Mouse (Mus musculus) intestine, postnatal 0 days (tissue): ENCODE results near the gene Pms1. TPM values are rescaled to one million over a fixed set of nuclear protein-coding genes. Genes with fewer than 3 reads are reported as not detected.

Experiments
- ATAC-seq: fragments of 200-750 bp; cut with Nextera tagmentation; 2 replicates; pipeline ENCODE4 v1.8.0; 2017; ENCODE audit warnings: mild to moderate bottlenecking, moderate TSS enrichment, moderate library complexity
- H3K27ac ChIP-seq: fragments of 300-500 bp; sonication (generic); 2 replicates; pipeline ENCODE4 v1.5.1; 2014; ENCODE audit warnings: mild to moderate bottlenecking, low read depth, low read length, moderate library complexity
- H3K27me3 ChIP-seq: fragments of 300-500 bp; sonication (generic); replicated peaks from 2 replicates; pipeline ENCODE4 v1.6.1; 2014; ENCODE audit warnings: low read length, mixed read lengths; ENCODE audit not compliant: control insufficient read depth, insufficient read depth
- H3K36me3 ChIP-seq: fragments of 300-500 bp; sonication (generic); 2 replicates; pipeline ENCODE4 v1.6.1; 2014; ENCODE audit warnings: mild to moderate bottlenecking, moderate library complexity; ENCODE audit not compliant: control insufficient read depth, insufficient read depth
- H3K4me1 ChIP-seq: fragments of 300-500 bp; sonication (generic); replicated peaks from 2 replicates; pipeline ENCODE4 v1.6.1; 2014; ENCODE audit warnings: antibody characterized with exemption, low read length, mixed read lengths; ENCODE audit not compliant: control insufficient read depth, insufficient read depth
- H3K4me2 ChIP-seq: fragments of 300-500 bp; sonication (generic); replicated peaks from 2 replicates; pipeline ENCODE4 v1.6.1; 2014; ENCODE audit warnings: low read depth, mild to moderate bottlenecking, moderate library complexity
- H3K4me3 ChIP-seq: fragments of 300-500 bp; sonication (generic); 2 replicates; pipeline ENCODE4 v1.5.1; 2014; ENCODE audit warnings: low read depth, low read length
- H3K9ac ChIP-seq: fragments of 300-500 bp; sonication (generic); 2 replicates; pipeline ENCODE4 v1.6.1; 2014; ENCODE audit warnings: mild to moderate bottlenecking, low read depth, low read length
- H3K9me3 ChIP-seq: fragments of 300-500 bp; sonication (generic); 2 replicates; pipeline ENCODE4 v1.6.1; 2016; ENCODE audit warnings: mixed run types; ENCODE audit not compliant: control insufficient read depth
- CTCF ChIP-seq: sonication (generic); IDR thresholded peaks from 2 replicates; pipeline ENCODE4 v1.5.1; 2016; ENCODE audit warnings: low read depth, mild to moderate bottlenecking, control low read depth, antibody characterized with exemption, moderate library complexity
- WGBS: fragments of 180-500 bp; shearing (Covaris S2); extraction: QIAGEN DNeasy Blood & Tissue Kit; methylation state at CpG from one replicate; pipeline ENCODE4 v1.1.7; 2014; 5-methylcytosine and 5-hydroxymethylcytosine counted together
- polyA plus RNA-seq: library from polyadenylated mRNA; unstranded; fragments of >200 nt; fragmentation: Nextera tagmentation; extraction: Ambion mirVana; gene quantifications from 2 replicates; pipeline ENCODE4 v1.2.1, GENCODE M21; 2015

Pms1 gene
- polyA plus RNA-seq, 1 experiment from 2014 or later, result 6.8 TPM

GRCm38 (mm10) chr1:53186301-53186700, 110.5 kb downstream of the Pms1 start:
- H3K9ac ChIP-seq, result no peak overlapping the region
- no peaks in the 10 kb centered on the region for H3K4me1 ChIP-seq
- ATAC-seq, result no peak
- H3K4me3 ChIP-seq, result no peak overlapping the region
- no peaks in the 10 kb centered on the region for H3K9me3 ChIP-seq
- 94% methylated on average over 3 of the region's 3 CpGs for WGBS
- H3K27ac ChIP-seq, result no peak overlapping the region
- H3K27me3 ChIP-seq, result no peaks in the 10 kb centered on the region
- no peaks in the 10 kb centered on the region for H3K36me3 ChIP-seq
- TF ChIP-seq CTCF, result no peak
- no peak overlapping the region for H3K4me2 ChIP-seq

GRCm38 (mm10) chr1:53157715-53158114, 139.1 kb downstream of the Pms1 start:
- H3K27ac ChIP-seq, result no peak overlapping the region
- WGBS, result 68% methylated on average over 6 of the region's 6 CpGs
- no peak overlapping the region for H3K9ac ChIP-seq
- H3K4me1 ChIP-seq, result no peaks in the 10 kb centered on the region
- H3K27me3 ChIP-seq, result no peaks in the 10 kb centered on the region
- no peaks in the 10 kb centered on the region for H3K36me3 ChIP-seq
- H3K4me3 ChIP-seq, result no peak overlapping the region
- no peak overlapping the region for H3K4me2 ChIP-seq
- TF ChIP-seq CTCF, result no peak
- no peaks in the 10 kb centered on the region for H3K9me3 ChIP-seq
- no peak for ATAC-seq

Other genes starting within 250 kb of the Pms1 start
- gene Mstn, start 235.4 kb downstream of the Pms1 start, polyA plus RNA-seq, result 0.07 and 0.17 TPM in 2 replicates
- not detected in 2 replicates for gene 1700019A02Rik, start 109.4 kb downstream of the Pms1 start, polyA plus RNA-seq
- gene Ormdl1, start 77 bp upstream of the Pms1 start, polyA plus RNA-seq, result 60.5 and 65.8 TPM in 2 replicates
- not detected in 2 replicates for gene Gm28778, start 93 bp upstream of the Pms1 start, polyA plus RNA-seq
- gene Osgepl1, start 16.6 kb upstream of the Pms1 start, polyA plus RNA-seq, result 21.0 and 21.1 TPM in 2 replicates
- 10.7 and 12.5 TPM in 2 replicates for gene Asdurf, start 55.6 kb upstream of the Pms1 start, polyA plus RNA-seq
- gene Gm28551, start 55.6 kb upstream of the Pms1 start, polyA plus RNA-seq, result 0.23 and 0.35 TPM in 2 replicates
- gene Asnsd1, start 55.7 kb upstream of the Pms1 start, polyA plus RNA-seq, result 44.1 and 45.5 TPM in 2 replicates